Mouse (Mus musculus) embryonic facial prominence, embryonic 12.5 days (tissue): ENCODE results near the gene Tekt2. TPM values are rescaled to one million over a fixed set of nuclear protein-coding genes. Genes with fewer than 3 reads are reported as not detected.

ENCODE experiments used
- ATAC-seq: fragments of 200-750 bp; cut with Nextera tagmentation; 2 replicates; pipeline ENCODE4 v1.8.0; 2017; ENCODE audit not compliant: insufficient number of reproducible peaks, insufficient read depth, low FRiP score, low TSS enrichment
- H3K27ac ChIP-seq: fragments of 300-500 bp; sonication (generic); 2 replicates; pipeline ENCODE4 v1.5.1; 2016; ENCODE audit warnings: mild to moderate bottlenecking
- H3K27me3 ChIP-seq: fragments of 300-500 bp; sonication (generic); 2 replicates; pipeline ENCODE4 v1.6.1; 2016; ENCODE audit warnings: mild to moderate bottlenecking, moderate library complexity
- H3K36me3 ChIP-seq: fragments of 300-500 bp; sonication (generic); 2 replicates; pipeline ENCODE4 v1.6.1; 2016; ENCODE audit warnings: mild to moderate bottlenecking
- H3K4me1 ChIP-seq: fragments of 300-500 bp; sonication (generic); 2 replicates; pipeline ENCODE4 v1.6.1; 2016
- H3K4me2 ChIP-seq: fragments of 300-500 bp; sonication (generic); replicated peaks from 2 replicates; pipeline ENCODE4 v1.6.1; 2016; ENCODE audit warnings: mild to moderate bottlenecking, moderate library complexity
- H3K4me3 ChIP-seq: fragments of 300-500 bp; sonication (generic); 2 replicates; pipeline ENCODE4 v1.5.1; 2016; ENCODE audit warnings: mild to moderate bottlenecking
- H3K9ac ChIP-seq: fragments of 300-500 bp; sonication (generic); 2 replicates; pipeline ENCODE4 v1.6.1; 2016; ENCODE audit warnings: mild to moderate bottlenecking, moderate library complexity
- H3K9me3 ChIP-seq: fragments of 300-500 bp; sonication (generic); 2 replicates; pipeline ENCODE4 v1.6.1; 2016; ENCODE audit warnings: mild to moderate bottlenecking, moderate library complexity
- WGBS: fragments of 180-500 bp; shearing (Covaris S2); methylation state at CpG from one replicate; pipeline ENCODE4 v1.1.7; 2016; 5-methylcytosine and 5-hydroxymethylcytosine counted together
- polyA plus RNA-seq: library from polyadenylated mRNA; unstranded; fragments of >200 nt; fragmentation: Nextera tagmentation; extraction: Ambion mirVana; gene quantifications from 2 replicates; pipeline ENCODE4 v1.2.1, GENCODE M21; 2016

Gene Tekt2
- 17.0 and 17.8 TPM in 2 replicates for polyA plus RNA-seq

DNA sequence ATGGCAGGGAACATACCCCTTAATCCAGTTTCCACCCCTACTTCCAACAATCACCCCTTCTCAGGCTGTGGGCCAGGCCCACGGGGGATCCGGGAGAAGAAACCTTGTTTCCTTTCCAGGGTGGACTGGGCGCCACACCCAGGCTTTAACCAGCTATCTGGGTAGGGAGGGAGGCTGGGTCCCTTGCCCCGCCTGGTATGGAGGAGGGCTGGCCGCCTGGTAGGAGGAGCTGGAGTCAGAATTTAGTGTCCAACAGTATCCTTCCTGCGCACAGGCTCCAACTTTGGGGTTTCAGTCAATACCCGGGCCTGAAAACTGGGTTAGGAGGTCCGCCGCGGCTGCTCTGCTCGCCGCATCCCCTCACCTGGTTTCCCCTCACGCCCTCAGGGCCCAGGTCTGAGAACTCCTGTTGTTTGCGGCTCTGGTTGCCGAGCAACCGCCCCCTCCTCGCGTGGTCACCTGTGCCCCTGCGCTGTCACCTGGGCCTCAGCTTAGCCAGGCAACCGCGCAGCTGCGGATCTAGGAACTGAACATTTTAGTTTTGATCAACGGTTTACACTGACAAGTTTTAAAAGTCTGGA is at the start of gene Tekt2:
Tekt2 (minus strand) TSS at position 408 of the 581 bp plus-strand sequence.
- no peaks in the 10 kb centered on the region for H3K36me3 ChIP-seq
- H3K27me3 ChIP-seq, result peaks cover 32% of the 10 kb centered on the region
- no peak for ATAC-seq
- H3K27ac ChIP-seq, result no peak within 1 kb of the TSS; the same call in 1 of the 2 replicates
- peaks cover 20% of the 10 kb centered on the region for H3K4me1 ChIP-seq
- WGBS, result 8% methylated on average over 23 of the region's 23 CpGs
- peak within 1 kb of the TSS; percentile 45 for H3K4me2 ChIP-seq
- H3K9me3 ChIP-seq, result no peaks in the 10 kb centered on the region
- no peak within 1 kb of the TSS; the same call in 1 of the 2 replicates for H3K9ac ChIP-seq
- peak within 1 kb of the TSS; percentile 11; the same call in 1 of the 2 replicates for H3K4me3 ChIP-seq

DNA sequence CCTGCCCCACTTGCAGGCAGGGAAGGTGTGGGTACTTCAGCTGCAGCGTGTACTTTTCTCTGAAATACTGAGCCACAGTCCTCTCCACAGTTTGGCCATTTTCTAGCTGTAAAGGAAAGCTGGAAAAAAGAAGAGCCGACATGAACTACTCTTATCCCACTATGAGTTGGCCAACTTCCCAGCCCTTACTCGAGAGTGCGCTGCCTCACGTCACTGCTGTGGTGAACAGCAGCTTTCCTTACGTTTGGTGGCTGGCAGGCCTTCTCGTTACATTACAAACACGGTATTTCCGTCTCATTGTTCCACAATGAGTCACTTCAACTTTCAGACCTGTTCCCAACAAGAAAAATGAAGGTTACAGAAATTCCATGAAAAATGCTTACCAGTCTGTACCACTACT is 46.0 kb upstream of the Tekt2 start:
- no peaks in the 10 kb centered on the region for H3K27me3 ChIP-seq
- H3K9ac ChIP-seq, result no peak overlapping the region
- no peak overlapping the region for H3K4me3 ChIP-seq
- no peak overlapping the region for H3K27ac ChIP-seq
- 93% methylated on average over 9 of the region's 9 CpGs for WGBS
- ATAC-seq, result no peak
- H3K4me1 ChIP-seq, result no peaks in the 10 kb centered on the region
- H3K9me3 ChIP-seq, result no peaks in the 10 kb centered on the region
- H3K4me2 ChIP-seq, result no peak overlapping the region
- H3K36me3 ChIP-seq, result peaks cover 15% of the 10 kb centered on the region

DNA sequence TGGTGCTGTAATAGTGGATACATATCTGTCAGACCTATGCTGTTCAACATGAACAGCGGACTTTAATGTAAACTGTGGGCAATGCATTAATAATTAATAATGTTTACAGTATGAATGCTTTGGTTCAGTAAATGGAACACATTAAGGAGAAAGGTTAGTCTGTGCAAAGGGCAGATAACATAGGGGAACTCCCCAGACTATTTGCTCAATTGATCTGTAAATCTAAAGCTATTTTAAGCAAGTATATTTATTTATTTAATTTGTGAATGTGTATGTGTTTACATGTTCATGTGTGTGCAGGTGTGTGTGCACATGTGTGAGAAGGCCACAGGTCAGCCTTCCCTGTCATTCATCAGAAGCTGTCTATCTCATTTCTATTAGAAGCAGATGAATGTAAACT is 34.6 kb upstream of the Tekt2 start:
- no peaks in the 10 kb centered on the region for H3K9me3 ChIP-seq
- H3K4me1 ChIP-seq, result no peaks in the 10 kb centered on the region
- no peaks in the 10 kb centered on the region for H3K27me3 ChIP-seq
- ATAC-seq, result no peak
- 98% methylated on average over 1 of the region's 1 CpGs for WGBS
- no peak overlapping the region for H3K4me3 ChIP-seq
- H3K27ac ChIP-seq, result no peak overlapping the region
- H3K4me2 ChIP-seq, result no peak overlapping the region
- H3K9ac ChIP-seq, result no peak overlapping the region
- H3K36me3 ChIP-seq, result peaks cover 46% of the 10 kb centered on the region

DNA sequence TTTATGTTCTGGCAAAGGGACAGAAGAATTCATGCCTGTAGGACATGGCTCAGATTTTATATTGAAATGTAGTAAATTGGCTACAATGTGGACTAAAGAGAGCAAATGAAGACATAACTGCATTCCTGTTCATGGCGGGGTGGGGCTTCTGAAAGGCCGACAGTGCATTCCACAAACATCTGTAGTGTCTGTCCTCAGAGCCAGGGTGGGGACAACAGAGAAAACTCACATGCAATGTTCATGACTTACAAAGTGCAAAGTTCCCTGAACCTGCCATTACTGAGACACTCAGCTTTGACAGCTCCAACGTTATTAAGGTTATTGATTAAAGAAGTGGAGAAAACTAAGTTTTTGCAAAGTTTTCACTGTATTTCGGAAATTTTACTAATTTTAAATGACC is 18.0 kb upstream of the Tekt2 start:
- Histone ChIP-seq H3K4me1 (no peaks in the 10 kb centered on the region), H3K36me3 (peaks cover 22% of the 10 kb centered on the region), H3K9ac (no peak overlapping the region), H3K4me2 (no peak overlapping the region), H3K27ac (no peak overlapping the region), H3K9me3 (no peaks in the 10 kb centered on the region), H3K27me3 (no peaks in the 10 kb centered on the region), H3K4me3 (no peak overlapping the region)
- ATAC-seq, result no peak
- 66% methylated on average over 4 of the region's 4 CpGs for WGBS

DNA sequence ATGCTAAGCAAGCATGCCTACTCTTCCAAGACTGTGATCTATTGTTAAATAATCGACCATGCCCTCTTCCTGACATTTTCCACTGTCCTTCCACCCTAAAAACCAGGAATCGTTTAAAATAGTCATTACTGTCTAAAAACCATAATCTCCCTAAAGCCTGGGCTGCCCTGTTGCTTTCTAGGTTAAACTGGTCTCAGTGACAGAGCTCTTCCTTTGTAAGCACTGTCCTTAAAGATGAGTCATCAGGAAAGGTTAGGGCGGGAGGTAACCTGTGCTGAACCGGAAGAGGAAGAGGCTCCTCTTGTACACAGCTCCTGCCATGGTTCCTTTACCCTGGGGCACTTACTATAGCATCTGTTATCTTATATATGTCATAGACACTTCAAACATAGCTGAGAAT is 14.0 kb upstream of the Tekt2 start:
- 48% methylated on average over 4 of the region's 4 CpGs for WGBS

DNA sequence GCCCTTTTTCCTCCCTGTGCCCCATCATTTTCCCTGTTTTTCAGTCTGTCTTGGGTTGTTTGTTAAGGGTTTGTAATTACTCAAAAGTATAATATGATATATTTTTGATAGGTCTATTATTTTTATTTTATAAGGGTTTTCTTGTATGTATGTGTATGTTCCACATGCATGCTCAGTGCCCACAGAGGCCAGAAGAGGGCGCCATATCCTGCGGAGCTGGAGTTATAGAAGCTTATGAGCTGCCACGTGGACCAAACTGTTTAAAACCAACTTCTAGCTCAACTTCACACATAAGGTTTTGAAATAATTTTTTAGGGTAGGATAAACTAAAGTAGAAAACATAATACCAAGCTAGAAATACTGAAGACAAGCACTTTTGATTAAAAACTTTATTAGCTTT is 6.9 kb upstream of the Tekt2 start:
- no peak overlapping the region for H3K4me2 ChIP-seq
- H3K4me3 ChIP-seq, result no peak overlapping the region
- H3K9me3 ChIP-seq, result no peaks in the 10 kb centered on the region
- no peaks in the 10 kb centered on the region for H3K36me3 ChIP-seq
- ATAC-seq, result no peak
- WGBS, result 48% methylated on average over 3 of the region's 3 CpGs
- no peaks in the 10 kb centered on the region for H3K27me3 ChIP-seq
- no peak overlapping the region for H3K9ac ChIP-seq
- no peak overlapping the region for H3K27ac ChIP-seq
- no peaks in the 10 kb centered on the region for H3K4me1 ChIP-seq

More for the DNA sequence above, 14.0 kb upstream of the Tekt2 start:
- ATAC-seq, result no peak
- Histone ChIP-seq H3K27ac (no peak overlapping the region), H3K36me3 (0 out of 2 replicates have a peak, but pooled peaks cover under 1% of the 10 kb centered on the region), H3K4me2 (no peak overlapping the region), H3K9ac (no peak overlapping the region), H3K4me3 (no peak overlapping the region), H3K4me1 (no peaks in the 10 kb centered on the region), H3K27me3 (no peaks in the 10 kb centered on the region), H3K9me3 (no peaks in the 10 kb centered on the region)

DNA sequence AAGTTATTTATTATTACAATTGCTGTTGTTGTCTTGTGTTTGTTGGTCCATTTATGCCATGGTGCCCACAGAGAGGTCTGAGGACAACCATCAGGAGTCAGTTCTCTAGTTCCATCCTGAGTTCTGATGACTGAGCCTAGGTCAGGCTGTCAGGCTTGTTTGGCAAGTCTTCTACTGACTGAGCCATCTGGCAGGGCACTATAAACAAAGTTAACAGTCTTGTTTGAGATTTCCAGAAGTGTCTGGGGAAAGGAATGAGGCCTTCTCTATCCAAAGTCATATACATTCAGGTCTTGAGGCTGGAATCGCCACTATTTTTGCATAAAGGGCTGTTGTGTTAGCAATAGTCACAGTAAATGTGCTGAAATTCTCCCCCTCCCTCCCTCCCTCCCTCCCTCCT is 6.3 kb upstream of the Tekt2 start:
- H3K9ac ChIP-seq, result no peak overlapping the region
- H3K4me3 ChIP-seq, result no peak overlapping the region
- H3K27me3 ChIP-seq, result no peaks in the 10 kb centered on the region
- ATAC-seq, result no peak
- WGBS, result 72% methylated on average over 1 of the region's 1 CpGs
- H3K9me3 ChIP-seq, result no peaks in the 10 kb centered on the region
- no peaks in the 10 kb centered on the region for H3K36me3 ChIP-seq
- H3K4me2 ChIP-seq, result no peak overlapping the region
- H3K4me1 ChIP-seq, result no peaks in the 10 kb centered on the region
- H3K27ac ChIP-seq, result no peak overlapping the region

DNA sequence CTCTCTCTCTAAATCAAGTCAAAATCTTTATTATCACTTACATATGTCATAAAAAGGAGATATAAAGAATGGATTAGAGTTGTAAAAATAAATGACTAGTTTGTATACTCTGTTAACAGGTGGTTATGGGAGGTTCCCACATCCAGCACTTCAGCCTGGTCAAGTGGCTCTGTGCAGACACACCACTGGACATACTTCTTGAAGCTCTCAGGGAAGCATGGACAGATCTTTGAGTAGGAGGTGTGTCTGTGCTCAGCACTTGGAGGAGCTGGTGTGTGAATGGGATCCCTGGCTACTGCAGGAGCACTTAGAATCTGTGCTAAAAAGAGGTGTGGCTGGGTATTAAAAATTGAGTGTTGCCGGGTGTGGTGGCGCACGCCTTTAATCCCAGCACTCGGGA is 4.8 kb upstream of the Tekt2 start:
- WGBS, result 96% methylated on average over 4 of the region's 4 CpGs

DNA sequence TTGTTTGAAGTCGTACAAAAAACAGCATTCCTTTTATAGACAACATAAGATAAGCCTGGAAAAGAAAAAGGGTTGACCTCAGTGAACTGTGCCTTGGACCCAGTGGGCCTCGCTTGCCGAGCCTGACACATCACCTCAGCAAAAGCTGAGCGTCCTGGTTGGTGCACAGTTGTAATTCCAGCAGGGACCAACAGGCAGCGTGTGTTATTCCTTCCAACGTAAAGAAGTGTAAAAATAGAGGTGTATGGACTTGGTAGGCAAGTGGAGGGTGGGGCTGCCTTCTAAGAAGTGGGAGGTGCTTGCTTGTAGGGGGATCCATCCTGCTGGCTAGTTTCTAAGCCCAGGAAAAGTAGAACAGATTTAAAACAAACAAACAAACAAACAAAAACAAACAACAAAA is 548 bp upstream of the Tekt2 start:
- Histone ChIP-seq H3K9me3 (no peaks in the 10 kb centered on the region), H3K27ac (no peak overlapping the region), H3K9ac (no peak overlapping the region), H3K4me2 (no peak overlapping the region), H3K4me1 (peaks cover 14% of the 10 kb centered on the region; the same call in 1 of the 2 replicates), H3K27me3 (peaks cover 32% of the 10 kb centered on the region), H3K36me3 (no peaks in the 10 kb centered on the region), H3K4me3 (no peak overlapping the region)
- ATAC-seq, result no peak
- WGBS, result 22% methylated on average over 6 of the region's 6 CpGs

More for the DNA sequence above, 4.8 kb upstream of the Tekt2 start:
- Histone ChIP-seq H3K9ac (no peak overlapping the region), H3K4me1 (peaks cover 4% of the 10 kb centered on the region; the same call in 1 of the 2 replicates), H3K4me3 (no peak overlapping the region), H3K9me3 (no peaks in the 10 kb centered on the region), H3K27ac (no peak overlapping the region), H3K27me3 (peaks cover 3% of the 10 kb centered on the region; the same call in 1 of the 2 replicates), H3K4me2 (no peak overlapping the region), H3K36me3 (no peaks in the 10 kb centered on the region)
- ATAC-seq, result no peak

DNA sequence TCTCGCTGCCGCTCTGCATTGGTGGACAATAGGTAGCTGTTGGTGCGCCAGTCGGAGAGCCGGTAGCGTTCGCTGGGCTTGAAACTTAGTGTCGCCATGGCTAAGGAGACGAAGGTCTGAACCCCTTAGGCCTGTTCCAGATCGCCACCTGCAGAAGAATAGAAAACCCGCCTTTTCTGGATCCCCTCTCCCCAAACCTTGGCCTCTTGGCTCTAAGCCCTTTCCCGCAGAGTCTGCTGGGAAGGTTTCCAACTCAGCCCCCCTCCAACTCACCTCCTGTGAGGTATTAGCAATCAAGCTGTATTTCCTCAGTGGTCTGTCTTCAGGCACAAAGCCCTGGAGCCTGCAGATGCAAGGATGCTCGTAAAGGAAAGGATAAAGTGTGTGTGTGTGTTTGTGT is 627 bp downstream of the Tekt2 start:
- H3K27me3 ChIP-seq, result peaks cover 32% of the 10 kb centered on the region
- H3K27ac ChIP-seq, result no peak overlapping the region
- peak overlapping the region; percentile 45 for H3K4me2 ChIP-seq
- no peak overlapping the region; the same call in 1 of the 2 replicates for H3K9ac ChIP-seq
- H3K36me3 ChIP-seq, result no peaks in the 10 kb centered on the region
- ATAC-seq, result no peak
- 20% methylated on average over 13 of the region's 13 CpGs for WGBS
- H3K9me3 ChIP-seq, result no peaks in the 10 kb centered on the region
- H3K4me3 ChIP-seq, result no peak overlapping the region
- H3K4me1 ChIP-seq, result peaks cover 25% of the 10 kb centered on the region

DNA sequence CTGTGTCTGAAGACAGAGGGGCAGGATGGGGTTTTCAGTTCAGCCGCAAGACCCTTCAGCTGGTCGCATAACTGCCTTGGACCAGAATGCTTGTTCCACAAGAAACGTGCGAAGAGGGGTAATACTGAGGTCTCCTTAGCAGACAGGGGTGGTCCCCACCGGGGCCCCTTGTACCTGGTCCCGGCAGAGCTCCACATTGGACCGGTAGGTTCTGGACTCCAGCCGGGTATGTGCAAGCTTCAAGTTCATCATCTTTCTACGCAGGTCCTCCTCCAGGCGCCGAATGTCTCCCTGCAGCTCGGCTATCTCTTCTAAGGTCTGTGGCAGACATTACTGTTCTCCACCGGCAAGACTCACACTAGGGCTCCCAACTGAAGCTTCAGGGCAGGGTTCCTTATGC is 2.8 kb downstream of the Tekt2 start:
- Histone ChIP-seq H3K27ac (no peak overlapping the region), H3K36me3 (peaks cover 9% of the 10 kb centered on the region), H3K9ac (no peak overlapping the region), H3K4me1 (peaks cover 27% of the 10 kb centered on the region), H3K27me3 (peaks cover 32% of the 10 kb centered on the region), H3K9me3 (no peaks in the 10 kb centered on the region), H3K4me3 (no peak overlapping the region), H3K4me2 (no peak overlapping the region)
- ATAC-seq, result no peak
- 96% methylated on average over 13 of the region's 13 CpGs for WGBS

DNA sequence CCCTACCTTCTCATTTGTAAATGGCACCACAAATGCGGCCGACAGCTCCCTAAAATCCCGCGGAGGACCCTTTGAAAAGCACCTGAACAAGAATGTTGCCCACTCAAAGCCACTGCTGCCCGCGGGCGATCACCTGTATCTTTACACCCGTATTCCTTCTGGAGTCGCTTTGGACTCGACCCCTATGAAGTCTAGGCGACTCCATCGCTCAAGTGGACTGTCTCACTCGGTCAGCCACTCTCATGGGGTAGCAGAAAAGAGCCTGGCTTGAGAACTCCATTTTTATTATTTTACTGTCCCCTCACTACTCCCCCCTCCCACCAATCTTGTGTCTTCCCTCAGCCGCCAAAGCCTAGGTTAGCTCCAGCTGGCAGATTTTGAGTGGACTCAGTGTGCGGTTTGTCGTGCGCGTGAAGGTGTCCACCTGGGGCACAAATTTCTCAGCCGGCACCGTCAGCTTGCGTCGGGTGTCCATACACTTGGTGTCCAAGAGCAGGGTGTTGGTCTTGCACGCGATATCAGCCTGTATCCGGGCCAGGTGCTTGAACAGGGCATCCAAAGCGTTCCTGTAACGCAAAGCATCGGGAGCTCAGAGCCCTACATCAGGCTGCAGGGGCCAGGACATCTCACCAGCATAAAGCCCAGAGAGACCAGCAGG is 3.5 kb downstream of the Tekt2 start:
- no peak for ATAC-seq
- peaks cover 27% of the 10 kb centered on the region for H3K4me1 ChIP-seq
- peaks cover 32% of the 10 kb centered on the region for H3K27me3 ChIP-seq
- peak overlapping the region; percentile 69; the same call in 1 of the 2 replicates for H3K9ac ChIP-seq
- peak overlapping the region; percentile 85 for H3K4me2 ChIP-seq
- peaks cover 16% of the 10 kb centered on the region for H3K36me3 ChIP-seq
- H3K9me3 ChIP-seq, result no peaks in the 10 kb centered on the region
- H3K27ac ChIP-seq, result no peak overlapping the region
- WGBS, result 56% methylated on average over 28 of the region's 28 CpGs
- H3K4me3 ChIP-seq, result peak overlapping the region; percentile 65; the same call in 1 of the 2 replicates
